Mouse (Mus musculus) yolk sac, embryonic 10.5 days (tissue): ENCODE data around the gene Batf2.
"Not testable (repeated sequence)": the region's sequence is repeated elsewhere in the genome, so short reads cannot be mapped to it uniquely, and the experiment has no call there.

Experiments
- DNase-seq: peaks from one replicate; pipeline ENCODE4 v3.0.0-alpha.2; 2017; ENCODE audit warnings: low spot score

The Batf2 gene

GRCm38 (mm10) chr19:6140678-6141393, at the start of gene Batf2:
Gene Batf2, plus strand, starts transcription at chr19:6140983.
- DNase-seq: peak; percentile 95

GRCm38 (mm10) chr19:6094119-6094518, 46.7 kb upstream of the Batf2 start, which contains the start of gene AC131692.1:
Gene AC131692.1, plus strand, starts transcription at chr19:6094419.
- no peak for DNase-seq

GRCm38 (mm10) chr19:6097847-6098246, 42.9 kb upstream of the Batf2 start:
- no peak for DNase-seq

GRCm38 (mm10) chr19:6101186-6101585, 39.6 kb upstream of the Batf2 start:
- no peak for DNase-seq

- DNase-seq: no peak
Observed at GRCm38 (mm10) chr19:6102169-6102853, 38.5 kb upstream of the Batf2 start.

- DNase-seq: peak; percentile 71
Observed at GRCm38 (mm10) chr19:6104476-6104875, 36.3 kb upstream of the Batf2 start.

- no peak for DNase-seq
Observed at GRCm38 (mm10) chr19:6105586-6105985, 35.2 kb upstream of the Batf2 start, which contains the start of gene Naaladl1. Gene Naaladl1, plus strand, starts transcription at chr19:6105782.

GRCm38 (mm10) chr19:6113116-6113515, 27.7 kb upstream of the Batf2 start:
- no peak for DNase-seq

- no peak for DNase-seq
Observed at GRCm38 (mm10) chr19:6116113-6116850, 24.5 kb upstream of the Batf2 start.

- DNase-seq: no peak
Observed at GRCm38 (mm10) chr19:6117346-6117985, 23.3 kb upstream of the Batf2 start.

- DNase-seq: peak; percentile 95
Observed at GRCm38 (mm10) chr19:6117986-6118676, 22.7 kb upstream of the Batf2 start, which contains the start of gene Sac3d1. Gene Sac3d1, minus strand, starts transcription at chr19:6118650.

- DNase-seq: no peak
Observed at GRCm38 (mm10) chr19:6118677-6119185, 22.1 kb upstream of the Batf2 start.

GRCm38 (mm10) chr19:6121761-6122160, 19.0 kb upstream of the Batf2 start:
- DNase-seq: peak; percentile 89

GRCm38 (mm10) chr19:6123330-6123729, 17.5 kb upstream of the Batf2 start:
- DNase-seq: peak; percentile 52

GRCm38 (mm10) chr19:6124898-6125297, 15.9 kb upstream of the Batf2 start:
- DNase-seq: no peak

- DNase-seq: no peak
Observed at GRCm38 (mm10) chr19:6126289-6126688, 14.5 kb upstream of the Batf2 start.

- DNase-seq: no peak
Observed at GRCm38 (mm10) chr19:6126789-6127580, 13.8 kb upstream of the Batf2 start.

- peak; percentile 96 for DNase-seq
Observed at GRCm38 (mm10) chr19:6127760-6128341, 12.9 kb upstream of the Batf2 start, which contains the start of gene Snx15. Gene Snx15, minus strand, starts transcription at chr19:6128304.

GRCm38 (mm10) chr19:6130414-6131128, 10.2 kb upstream of the Batf2 start:
- not testable (repeated sequence) for DNase-seq
